Mouse (Mus musculus) CH12.LX (cell line): Measurements from ENCODE around the gene Vps37b. TPM values are rescaled to one million over a fixed set of nuclear protein-coding genes. Genes with fewer than 3 reads are reported as not detected.

Source experiments
- DNase-seq: peaks from one replicate; pipeline ENCODE4 v3.0.0-alpha.2; 2013; ENCODE audit errors: extremely low read depth
- H3K27ac ChIP-seq: 2 replicates; pipeline ENCODE4 v1.5.1; 2012; ENCODE audit warnings: low read depth, mild to moderate bottlenecking, control low read depth, moderate library complexity; ENCODE audit not compliant: insufficient read depth
- H3K27me3 ChIP-seq: replicated peaks from 2 replicates; pipeline ENCODE3; 2012; ENCODE audit warnings: inconsistent platforms
- H3K36me3 ChIP-seq, 2 experiments: replicated peaks in 1 of 2; 2 replicates each; pipeline versions ENCODE3 to v1.6.1; 2012; ENCODE audit warnings: inconsistent platforms in 1 of 2, low read length in 1 of 2, mild to moderate bottlenecking in 1 of 2, mixed read lengths in 1 of 2, moderate library complexity in 1 of 2; ENCODE audit not compliant: control insufficient read depth in 1 of 2, insufficient read depth in 1 of 2
- H3K4me1 ChIP-seq, 2 experiments: 2 replicates each; pipeline ENCODE4 v1.6.1; 2012; ENCODE audit warnings: inconsistent platforms in 1 of 2, moderate library complexity in 1 of 2; ENCODE audit not compliant: insufficient read depth in 2 of 2, control insufficient read depth in 1 of 2
- H3K4me2 ChIP-seq: 2 replicates; pipeline ENCODE4 v1.6.1; 2012; ENCODE audit warnings: low read depth, mild to moderate bottlenecking, control low read depth; ENCODE audit not compliant: poor library complexity, insufficient read depth, severe bottlenecking
- H3K4me3 ChIP-seq, 3 experiments: fragments of 150-350 bp in 1 of 3; sonication (generic) in 1 of 3; replicated peaks in 1 of 3; 2 replicates each; pipeline versions ENCODE3 to v1.5.1; 2011 to 2012; ENCODE audit warnings: low read depth in 2 of 3, low read length in 2 of 3, mild to moderate bottlenecking in 2 of 3, moderate library complexity in 2 of 3, control low read depth in 1 of 3, improper control_type of control experiment in 1 of 3, inconsistent platforms in 1 of 3, mixed read lengths in 1 of 3; ENCODE audit not compliant: poor library complexity in 1 of 3
- H3K79me2 ChIP-seq: replicated peaks from 2 replicates; pipeline ENCODE4 v1.6.1; 2012; ENCODE audit warnings: mild to moderate bottlenecking, moderate library complexity; ENCODE audit not compliant: control insufficient read depth, poor library complexity, insufficient read depth, severe bottlenecking; ENCODE audit errors: extremely low read depth
- H3K9ac ChIP-seq: 2 replicates; pipeline ENCODE4 v1.6.1; 2012; ENCODE audit warnings: low read depth, mild to moderate bottlenecking, control low read depth, moderate library complexity; ENCODE audit not compliant: insufficient read depth
- H3K9me3 ChIP-seq: replicated peaks from 2 replicates; pipeline ENCODE3; 2012; ENCODE audit warnings: low read length, inconsistent platforms, mixed read lengths
- BHLHE40 ChIP-seq: IDR thresholded peaks from 2 replicates; pipeline ENCODE4 v1.6.1; 2011; ENCODE audit warnings: mild to moderate bottlenecking, low read depth, low read length, improper control_type of control experiment
- CHD1 ChIP-seq: IDR thresholded peaks from 2 replicates; pipeline ENCODE4 v1.6.1; 2012; ENCODE audit warnings: low read depth, low read length, improper control_type of control experiment, inconsistent platforms
- CHD2 ChIP-seq: IDR thresholded peaks from 2 replicates; pipeline ENCODE4 v1.6.1; 2011; ENCODE audit warnings: low read length, improper control_type of control experiment
- CTCF ChIP-seq, 2 experiments: IDR thresholded peaks in 1 of 2; conservative IDR thresholded peaks in 1 of 2; 2 replicates each; pipeline ENCODE4 v1.5.1; 2011 to 2012; ENCODE audit warnings: low read depth in 2 of 2, low read length in 2 of 2, improper control_type of control experiment in 1 of 2, inconsistent platforms in 1 of 2, mild to moderate bottlenecking in 1 of 2, moderate library complexity in 1 of 2
- E2F4 ChIP-seq: IDR thresholded peaks from 2 replicates; pipeline ENCODE4 v1.6.1; 2011; ENCODE audit warnings: low read depth, low read length, improper control_type of control experiment; ENCODE audit not compliant: insufficient replicate concordance
- ELF1 ChIP-seq: IDR thresholded peaks from 2 replicates; pipeline ENCODE4 v1.6.1; 2014; ENCODE audit warnings: low read depth, mild to moderate bottlenecking, inconsistent platforms, low read length, improper control_type of control experiment
- EP300 ChIP-seq: IDR thresholded peaks from 2 replicates; pipeline ENCODE4 v1.6.1; 2011; ENCODE audit warnings: low read length, improper control_type of control experiment
- ETS1 ChIP-seq: conservative IDR thresholded peaks from 2 replicates; pipeline ENCODE4 v1.6.1; 2012; ENCODE audit warnings: low read depth, mild to moderate bottlenecking, inconsistent platforms, low read length, improper control_type of control experiment, moderate library complexity
- GABPA ChIP-seq: IDR thresholded peaks from 2 replicates; pipeline ENCODE4 v1.6.1; 2012; ENCODE audit warnings: low read depth, low read length, improper control_type of control experiment, inconsistent platforms; ENCODE audit not compliant: insufficient replicate concordance
- IRF4 ChIP-seq: IDR thresholded peaks from 2 replicates; pipeline ENCODE4 v1.6.1; 2014; ENCODE audit warnings: low read depth, mild to moderate bottlenecking, inconsistent platforms, low read length, improper control_type of control experiment
- JUN ChIP-seq: IDR thresholded peaks from 2 replicates; pipeline ENCODE4 v1.6.1; 2011; ENCODE audit warnings: low read depth, mild to moderate bottlenecking, low read length, improper control_type of control experiment, moderate library complexity; ENCODE audit not compliant: insufficient read depth
- JUND ChIP-seq: conservative IDR thresholded peaks from 2 replicates; pipeline ENCODE4 v1.6.1; 2011; ENCODE audit warnings: low read depth, low read length, improper control_type of control experiment
- KAT2A ChIP-seq: IDR thresholded peaks from 2 replicates; pipeline ENCODE4 v1.6.1; 2012; ENCODE audit warnings: low read length, improper control_type of control experiment, inconsistent platforms; ENCODE audit not compliant: insufficient replicate concordance
- MAFK ChIP-seq: IDR thresholded peaks from 2 replicates; pipeline ENCODE4 v1.6.1; 2011; ENCODE audit warnings: low read length, improper control_type of control experiment; ENCODE audit not compliant: insufficient replicate concordance
- MAX ChIP-seq: IDR thresholded peaks from 2 replicates; pipeline ENCODE4 v1.6.1; 2011; ENCODE audit warnings: low read length, improper control_type of control experiment
- MEF2A ChIP-seq: IDR thresholded peaks from 2 replicates; pipeline ENCODE4 v1.6.1; 2014; ENCODE audit warnings: low read depth, mild to moderate bottlenecking, inconsistent platforms, low read length, improper control_type of control experiment, borderline replicate concordance
- MXI1 ChIP-seq: IDR thresholded peaks from 2 replicates; pipeline ENCODE4 v1.6.1; 2011; ENCODE audit warnings: mild to moderate bottlenecking, low read depth, low read length, improper control_type of control experiment
- MYC ChIP-seq: IDR thresholded peaks from 2 replicates; pipeline ENCODE4 v1.6.1; 2011; ENCODE audit warnings: low read depth, mild to moderate bottlenecking, improper control_type of control experiment, low read length
- NELFE ChIP-seq: IDR thresholded peaks from 2 replicates; pipeline ENCODE4 v1.6.1; 2011; ENCODE audit warnings: low read depth, low read length, improper control_type of control experiment
- PAX5 ChIP-seq: IDR thresholded peaks from 2 replicates; pipeline ENCODE4 v1.6.1; 2012; ENCODE audit warnings: low read length, inconsistent platforms, mixed read lengths
- POLR2A ChIP-seq: IDR thresholded peaks from 2 replicates; pipeline ENCODE4 v1.6.1; 2011; ENCODE audit warnings: low read depth, mild to moderate bottlenecking, improper control_type of control experiment, low read length
- POLR2AphosphoS2 ChIP-seq: IDR thresholded peaks from 2 replicates; pipeline ENCODE4 v1.6.1; 2011; ENCODE audit warnings: low read depth, low read length, improper control_type of control experiment
- RAD21 ChIP-seq: IDR thresholded peaks from 2 replicates; pipeline ENCODE4 v1.6.1; 2011; ENCODE audit warnings: low read depth, mild to moderate bottlenecking, low read length, improper control_type of control experiment, moderate library complexity
- RCOR1 ChIP-seq: conservative IDR thresholded peaks from 2 replicates; pipeline ENCODE4 v1.6.1; 2012; ENCODE audit warnings: low read depth, mild to moderate bottlenecking, inconsistent platforms, low read length, improper control_type of control experiment
- SIN3A ChIP-seq: IDR thresholded peaks from 2 replicates; pipeline ENCODE4 v1.6.1; 2012; ENCODE audit warnings: low read length, improper control_type of control experiment, inconsistent platforms
- SMC3 ChIP-seq: IDR thresholded peaks from 2 replicates; pipeline ENCODE4 v1.6.1; 2011; ENCODE audit warnings: low read depth, low read length, improper control_type of control experiment
- TBP ChIP-seq: conservative IDR thresholded peaks from 2 replicates; pipeline ENCODE4 v1.6.1; 2011; ENCODE audit warnings: low read depth, low read length, improper control_type of control experiment
- TCF12 ChIP-seq: IDR thresholded peaks from 2 replicates; pipeline ENCODE4 v1.6.1; 2014; ENCODE audit warnings: low read depth, mild to moderate bottlenecking, inconsistent platforms, low read length, improper control_type of control experiment
- USF1 ChIP-seq: IDR thresholded peaks from 2 replicates; pipeline ENCODE4 v1.6.1; 2014; ENCODE audit warnings: low read depth, mild to moderate bottlenecking, inconsistent platforms, low read length, improper control_type of control experiment
- USF2 ChIP-seq: conservative IDR thresholded peaks from 2 replicates; pipeline ENCODE4 v1.6.1; 2011; ENCODE audit warnings: low read depth, low read length, improper control_type of control experiment
- ZKSCAN1 ChIP-seq: IDR thresholded peaks from 2 replicates; pipeline ENCODE4 v1.6.1; 2012; ENCODE audit warnings: low read depth, inconsistent platforms, low read length, improper control_type of control experiment, borderline replicate concordance
- ZMIZ1 ChIP-seq: IDR thresholded peaks from 2 replicates; pipeline ENCODE4 v1.6.1; 2012; ENCODE audit warnings: low read depth, mild to moderate bottlenecking, inconsistent platforms, low read length, improper control_type of control experiment
- dilution Hi-C: fragments of 300-500 bp; cut with MboI; formaldehyde crosslinking; loops from 2 replicates; pipeline ENCODE4 v1.14.3; 2020; ENCODE audit warnings: low sequenced_read_pairs; ENCODE audit not compliant: extremely low pct_unique_long_range_greater_than_20kb, extremely low pct_ligation_motif_present
- in situ Hi-C: fragments of 300-500 bp; cut with MboI; formaldehyde crosslinking; loops from 3 replicates; pipeline ENCODE4 v1.14.3; 2019; ENCODE audit warnings: low sequenced_read_pairs, low pct_ligation_motif_present, low pct_unique_long_range_greater_than_20kb, mixed read lengths
- polyA plus RNA-seq: library from polyadenylated mRNA; unstranded; fragments of >175 nt; gene quantifications from 2 replicates; pipeline ENCODE4 v1.2.1, GENCODE M21; 2012; ENCODE audit warnings: low read depth; ENCODE audit not compliant: insufficient read length
- total RNA-seq, 2 experiments: library from RNA; depleted of rRNA; stranded (reverse); fragments of 300-350 nt in 1 of 2; fragments of >200 nt in 1 of 2; gene quantifications; 2 replicates each; pipeline ENCODE4 v1.2.3; 2012 to 2014

Gene Vps37b
- total and polyA plus RNA-seq, 3 experiments: 8.7 to 23.5 (median 10.2) TPM

- H3K4me2 ChIP-seq: no peak overlapping the region
- no peak for DNase-seq
- H3K9ac ChIP-seq: no peak overlapping the region
- peaks cover 15 to 50% of the 10 kb centered on the region in 2 experiments for H3K4me1 ChIP-seq
- dilution Hi-C loops (no loop called here), in situ Hi-C loops (no loop called here)
- H3K9me3 ChIP-seq: no peaks in the 10 kb centered on the region
- H3K27ac ChIP-seq: no peak overlapping the region
- peaks cover 10% of the 10 kb centered on the region for H3K79me2 ChIP-seq
- TF ChIP-seq MAFK (no peak), POLR2A (no peak), MXI1 (no peak), ZKSCAN1 (no peak), CTCF (conservative IDR thresholded peaks at IDR 0.05 in 1 of 2, IDR thresholded peaks at IDR 0.05 in 1 of 2; ENCODE audit: low read depth in 2 of 2, low read length in 2 of 2) (no peak), ETS1 (no peak), PAX5 (no peak), CHD2 (no peak), JUN (no peak), RCOR1 (no peak), ELF1 (no peak), USF1 (no peak), TCF12 (no peak)
- peaks cover 0 to under 1% of the 10 kb centered on the region in 2 experiments for H3K36me3 ChIP-seq
- peaks cover 2% of the 10 kb centered on the region for H3K27me3 ChIP-seq
- no peak overlapping the region for H3K4me3 ChIP-seq
Measured at GRCm38 (mm10) chr5:124035406-124035805, 3.3 kb upstream of the Vps37b start.

- Histone ChIP-seq H3K9ac (no peak overlapping the region), H3K4me3 (no peak overlapping the region), H3K4me1 (peaks cover 15 to 55% of the 10 kb centered on the region in 2 experiments), H3K27me3 (peaks cover 2% of the 10 kb centered on the region), H3K36me3 (peaks cover 0 to 5% of the 10 kb centered on the region in 2 experiments), H3K9me3 (no peaks in the 10 kb centered on the region), H3K79me2 (peaks cover 11% of the 10 kb centered on the region), H3K27ac (no peak overlapping the region), H3K4me2 (peak overlapping the region; percentile 51)
- peak; percentile 56 for DNase-seq
- dilution Hi-C loops: no loop called here
- in situ Hi-C loops: no loop called here
- peak; percentile 58; the same call in 1 of the 2 replicates for TF ChIP-seq IRF4
- no peak for TF ChIP-seq GABPA
- TF ChIP-seq RAD21: no peak; the same call in none of the 2 replicates
- peak; percentile 60; the same call in 1 of the 2 replicates for TF ChIP-seq MEF2A
- TF ChIP-seq ZMIZ1: no peak
- peak; percentile 34; the same call in 1 of the 2 replicates for TF ChIP-seq JUND
- TF ChIP-seq CTCF (conservative IDR thresholded peaks at IDR 0.05 in 1 of 2, IDR thresholded peaks at IDR 0.05 in 1 of 2; ENCODE audit: low read depth in 2 of 2, low read length in 2 of 2): no peak
- no peak for TF ChIP-seq ZKSCAN1
- TF ChIP-seq ELF1: no peak
- no peak for TF ChIP-seq POLR2AphosphoS2
- no peak for TF ChIP-seq PAX5
- no peak for TF ChIP-seq POLR2A
- no peak for TF ChIP-seq CHD1
- TF ChIP-seq USF2: no peak
- peak; percentile 69; the same call in 1 of the 2 replicates for TF ChIP-seq SIN3A
- no peak for TF ChIP-seq NELFE
- no peak for TF ChIP-seq KAT2A
- TF ChIP-seq MXI1: peak; percentile 50; the same call in 1 of the 2 replicates
- no peak for TF ChIP-seq MAX
- TF ChIP-seq E2F4: no peak
- no peak; the same call in 1 of the 2 replicates for TF ChIP-seq SMC3
- 0 out of 2 replicates have a peak, but pooled peaks have one; percentile 41 for TF ChIP-seq MYC
- TF ChIP-seq TBP: no peak
- TF ChIP-seq EP300: peak; percentile 72
- TF ChIP-seq TCF12: peak; percentile 70
- peak; percentile 57 for TF ChIP-seq BHLHE40
- 0 out of 2 replicates have a peak, but pooled peaks have one; percentile 57 for TF ChIP-seq MAFK
Measured at GRCm38 (mm10) chr5:124034471-124034870, 2.4 kb upstream of the Vps37b start.
